Mouse (Mus musculus): ENCODE results near the gene Gm43552. TPM values are rescaled to one million over a fixed set of nuclear protein-coding genes. Genes with fewer than 3 reads are reported as not detected.
"Not testable (repeated sequence)": the region's sequence is repeated elsewhere in the genome, so short reads cannot be mapped to it uniquely, and the experiment has no call there.

The Gm43552 gene
- total RNA-seq, 2 experiments from 2014 or later: not detected

- no peak for DNase-seq
Measured at GRCm38 (mm10) chr5:65500231-65500630, 7.6 kb upstream of the Gm43552 start.

DNA sequence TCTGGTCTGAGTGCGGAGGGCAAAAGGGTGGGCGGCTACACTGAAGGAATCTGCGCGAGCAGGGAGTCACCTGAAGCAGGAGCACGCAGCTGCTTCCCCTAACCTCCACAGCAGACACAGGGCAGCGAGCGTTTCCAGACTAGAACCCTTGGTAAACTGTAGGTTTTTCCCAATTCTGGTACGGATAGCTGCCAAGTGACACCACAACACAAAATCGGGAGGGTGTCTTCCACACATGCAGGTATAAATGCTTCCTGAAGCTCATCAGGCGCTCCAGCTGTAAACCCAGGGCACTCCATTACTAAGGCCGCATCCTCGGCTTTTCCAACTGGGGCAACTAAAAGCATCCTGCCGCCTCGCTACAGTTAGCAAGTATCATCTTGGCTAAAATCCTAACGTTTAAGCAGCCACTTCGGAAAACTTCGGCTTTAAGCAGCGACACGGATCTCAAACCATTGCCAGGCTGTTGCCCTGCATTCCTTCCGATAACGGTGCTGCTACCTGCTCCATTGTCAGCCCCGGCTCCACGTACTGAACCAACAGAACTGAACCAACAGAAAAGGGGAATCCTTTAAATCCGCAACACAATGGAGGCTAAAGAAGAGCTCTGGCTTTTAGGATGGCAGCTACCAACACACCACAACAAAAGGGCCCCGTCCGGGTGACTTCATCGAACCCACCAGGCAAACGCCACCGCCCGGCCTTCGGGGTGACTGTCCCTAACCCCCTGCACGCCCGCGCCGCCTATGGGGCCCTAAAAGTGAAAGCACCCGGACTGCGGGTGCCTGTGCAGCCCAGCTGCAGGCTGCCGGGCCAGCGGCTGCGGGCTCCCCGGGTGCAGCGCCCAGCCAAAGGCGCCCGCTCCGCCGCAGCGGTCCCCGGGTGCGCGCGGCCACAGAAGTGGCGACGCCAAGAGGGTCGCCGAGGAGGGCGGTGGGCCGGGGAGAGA, 592 bp downstream of the Gm43552 start:
- intact Hi-C loops (cut with DNase I): loop anchor here (1.0 to 2.0 kb wide), 2 partner anchors 45 to 57 kb away; partner anchors contain the start of genes Smim14, Ube2k and Ugdh
- DNase-seq: peak; percentile 58 to 65

More at GRCm38 (mm10) chr5:65500231-65500630, 7.6 kb upstream of the Gm43552 start:
- intact Hi-C loops (cut with DNase I): no loop called here

DNA sequence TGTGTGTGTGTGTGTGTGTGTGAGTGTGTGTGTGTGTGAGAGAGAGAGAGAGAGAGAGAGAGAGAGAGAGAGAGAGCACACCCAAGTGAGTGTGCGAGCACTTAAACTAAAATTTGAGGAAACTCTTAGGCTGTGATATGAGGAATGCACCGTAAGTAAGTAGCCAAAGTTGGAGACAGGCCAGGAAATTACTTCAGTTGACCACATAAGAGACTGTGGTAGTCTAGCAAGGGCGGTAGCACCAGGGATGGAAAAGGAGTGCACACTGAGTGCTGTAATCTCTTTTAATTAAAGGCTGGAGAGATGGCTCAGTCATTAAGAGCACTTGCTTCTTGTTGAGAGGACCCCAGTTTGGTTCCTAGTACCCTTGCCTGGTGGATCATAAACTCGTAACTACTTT, 2.8 kb downstream of the Gm43552 start:
- intact Hi-C loops (cut with DNase I): loop anchor here (5.0 kb wide), 1 partner anchor 88 kb away; no protein-coding TSS in a partner anchor
- no peak for DNase-seq

GRCm38 (mm10) chr5:65488725-65489124, 3.9 kb downstream of the Gm43552 start:
- intact Hi-C loops (cut with DNase I): loop anchor here (5.0 kb wide), 1 partner anchor 86 kb away; no protein-coding TSS in a partner anchor
- peak; percentile 48 to 52 for DNase-seq

DNA sequence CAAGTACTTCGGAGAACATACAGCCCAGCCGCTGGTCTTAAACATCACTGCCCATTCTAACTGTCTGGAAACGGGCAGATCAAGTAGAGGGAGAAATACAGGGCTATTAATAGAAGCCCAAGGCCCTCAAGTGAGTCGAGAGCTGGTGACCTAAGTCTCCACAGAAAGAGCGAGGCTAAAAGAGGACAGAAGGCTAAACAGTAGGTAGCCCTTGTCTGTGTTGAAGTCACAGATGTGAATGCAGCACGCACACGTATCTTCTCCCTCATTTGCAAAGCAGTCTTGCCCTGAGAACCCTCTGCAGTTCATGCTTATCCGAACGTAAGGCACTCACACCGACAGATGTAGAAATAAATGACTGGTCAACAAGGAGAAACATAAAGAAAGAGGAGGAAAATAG, 5.3 kb downstream of the Gm43552 start:
- no peak for DNase-seq
- intact Hi-C loops (cut with DNase I): loop anchor here (5.0 kb wide), 1 partner anchor 85 kb away; no protein-coding TSS in a partner anchor

- intact Hi-C loops (cut with DNase I): loop anchor here (5.0 kb wide), 1 partner anchor 84 kb away; no protein-coding TSS in a partner anchor
- no peak for DNase-seq
Measured at GRCm38 (mm10) chr5:65486514-65486913, 6.1 kb downstream of the Gm43552 start.

GRCm38 (mm10) chr5:65482996-65483395, 9.6 kb downstream of the Gm43552 start:
- intact Hi-C loops (cut with DNase I): no loop called here
- no peak for DNase-seq

DNA sequence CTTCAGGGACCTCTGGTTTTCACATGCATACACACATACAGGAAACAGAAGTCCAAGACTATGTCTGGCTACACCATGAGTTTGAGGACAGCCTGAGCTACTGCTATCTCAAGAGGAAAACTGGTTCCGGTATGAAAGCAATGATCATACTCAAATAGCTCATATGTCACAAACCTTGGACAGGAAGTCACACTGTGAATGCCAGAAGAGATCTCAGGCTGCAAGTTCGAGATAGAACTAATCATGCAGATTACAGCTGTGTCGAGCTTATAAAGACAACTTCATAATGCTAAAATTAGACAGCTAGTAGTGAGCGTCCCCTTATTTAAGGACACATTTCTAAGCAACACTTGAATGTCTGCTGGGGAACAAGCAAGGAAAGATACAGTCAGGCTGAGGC, 12.1 kb downstream of the Gm43552 start:
- DNase-seq: no peak
- intact Hi-C loops (cut with DNase I): no loop called here

- intact Hi-C loops (cut with DNase I): no loop called here
Measured at GRCm38 (mm10) chr5:65479681-65480445, 12.8 kb downstream of the Gm43552 start.

DNA sequence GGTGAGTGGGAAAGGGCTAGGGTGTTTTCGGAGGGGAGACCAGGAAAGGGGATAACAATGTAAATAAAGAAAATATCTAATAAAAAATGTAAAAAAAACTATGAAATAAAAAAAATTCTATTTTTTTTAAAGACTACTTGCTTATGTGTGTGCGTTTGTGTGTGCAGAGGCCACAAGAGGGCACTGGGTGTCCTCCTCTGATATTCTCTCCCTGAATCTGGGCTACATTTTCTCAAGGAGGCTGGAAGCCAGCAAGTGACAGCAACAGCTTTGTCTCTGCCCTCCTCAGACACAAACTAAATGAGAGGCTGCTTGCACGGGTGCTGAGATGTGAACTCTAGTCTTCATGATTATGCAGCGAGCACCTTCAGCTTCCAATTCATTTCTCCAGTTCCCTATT, 14.4 kb downstream of the Gm43552 start:
- intact Hi-C loops (cut with DNase I): no loop called here
- peak in 1 of 2 experiments; percentile 25 for DNase-seq

More at GRCm38 (mm10) chr5:65479681-65480445, 12.8 kb downstream of the Gm43552 start:
- DNase-seq: no peak

DNA sequence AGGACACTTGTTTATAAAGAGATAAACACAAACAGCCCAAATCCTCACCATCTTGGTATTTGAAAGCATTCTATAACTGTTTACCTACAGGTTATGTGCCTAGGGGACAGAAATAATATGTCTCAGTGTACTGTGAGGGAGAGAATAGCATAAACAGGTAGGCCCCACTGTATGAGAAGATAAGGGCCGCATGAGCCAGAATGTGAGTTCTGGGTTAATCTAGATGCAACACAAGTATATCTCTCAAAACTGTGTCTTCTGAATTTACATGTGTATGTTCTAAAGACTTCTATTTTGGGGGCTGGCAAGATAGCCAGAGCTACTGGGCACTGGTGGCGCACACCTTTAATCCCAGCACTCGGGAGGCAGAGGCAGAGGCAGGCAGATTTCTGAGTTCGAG, 15.9 kb downstream of the Gm43552 start:
- DNase-seq; intact Hi-C loops (cut with DNase I): not testable (repeated sequence)

DNA sequence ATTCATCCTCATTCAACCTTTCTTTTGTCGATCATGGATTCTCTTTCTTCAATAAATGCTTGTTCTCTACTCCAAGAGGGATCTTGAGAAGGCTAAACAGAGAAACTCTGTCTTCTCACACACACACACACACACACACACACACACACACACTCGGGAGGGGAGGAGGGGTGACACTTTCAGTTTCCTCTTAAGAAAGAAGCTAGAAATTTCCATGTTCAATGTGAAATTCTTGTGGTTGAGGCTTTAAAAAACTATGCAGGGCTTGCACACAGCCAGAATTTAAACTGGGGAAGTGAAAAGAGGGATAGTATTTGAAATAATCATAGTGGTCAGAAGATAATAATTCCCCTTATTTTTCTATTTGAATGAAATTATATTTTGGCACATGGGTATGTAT, 16.8 kb downstream of the Gm43552 start:
- intact Hi-C loops (cut with DNase I): no loop called here

GRCm38 (mm10) chr5:65469766-65470165, 22.9 kb downstream of the Gm43552 start:
- DNase-seq: no peak
- intact Hi-C loops (cut with DNase I): no loop called here

More for the DNA sequence above, 16.8 kb downstream of the Gm43552 start:
- no peak for DNase-seq

- no peak for DNase-seq
- intact Hi-C loops (cut with DNase I): no loop called here
Measured at GRCm38 (mm10) chr5:65466911-65467310, 25.7 kb downstream of the Gm43552 start.

DNA sequence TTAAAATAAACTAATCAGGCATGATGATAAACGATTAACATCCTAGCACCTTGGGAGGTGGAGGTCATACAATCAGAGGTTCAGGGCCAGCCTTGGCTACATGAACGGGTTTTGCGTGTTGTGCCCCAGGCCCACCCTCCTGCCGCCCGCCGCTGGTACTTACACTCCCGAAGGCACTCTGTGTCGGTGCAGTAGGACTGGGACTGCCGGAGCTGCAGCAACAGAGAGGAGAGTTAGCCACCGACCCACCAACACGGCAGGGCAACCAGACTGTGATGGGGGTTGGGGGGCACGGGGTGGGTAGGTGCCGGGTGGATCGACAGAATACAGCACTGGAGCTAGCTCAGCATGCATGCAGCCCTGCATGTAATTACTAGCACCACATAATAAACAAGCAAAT, 32.3 kb downstream of the Gm43552 start:
- intact Hi-C loops (cut with DNase I): no loop called here

GRCm38 (mm10) chr5:65459454-65459853, 33.2 kb downstream of the Gm43552 start:
- no peak for DNase-seq
- intact Hi-C loops (cut with DNase I): no loop called here

More for the DNA sequence above, 32.3 kb downstream of the Gm43552 start:
- no peak for DNase-seq

DNA sequence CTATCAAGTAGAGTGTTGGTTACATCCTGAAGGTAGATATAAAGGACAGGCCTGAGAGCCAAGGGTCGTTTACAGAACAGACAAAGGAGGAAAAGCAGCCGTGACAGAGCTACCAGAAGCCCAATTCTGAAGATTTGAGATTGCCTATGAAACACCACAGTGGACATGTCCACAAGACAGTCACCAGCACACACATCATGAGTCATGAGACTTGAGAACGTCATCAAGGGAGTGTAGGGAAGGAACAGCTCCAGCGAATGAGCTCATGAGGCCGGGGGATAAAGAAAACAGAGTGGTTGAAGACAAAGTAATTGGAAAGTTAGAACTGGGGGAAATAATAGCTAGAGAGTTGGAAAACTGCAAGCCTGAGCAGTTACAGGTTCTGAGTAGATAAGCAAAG, 34.8 kb downstream of the Gm43552 start:
- DNase-seq: no peak
- intact Hi-C loops (cut with DNase I): no loop called here

- no peak for DNase-seq
- intact Hi-C loops (cut with DNase I): no loop called here
Measured at GRCm38 (mm10) chr5:65457086-65457827, 35.4 kb downstream of the Gm43552 start.

- intact Hi-C loops (cut with DNase I): loop anchor here (5.0 kb wide), 1 partner anchor 52 kb away; no protein-coding TSS in a partner anchor
- peak in 1 of 2 experiments; percentile 28 for DNase-seq
Measured at GRCm38 (mm10) chr5:65454771-65455170, 37.9 kb downstream of the Gm43552 start.

DNA sequence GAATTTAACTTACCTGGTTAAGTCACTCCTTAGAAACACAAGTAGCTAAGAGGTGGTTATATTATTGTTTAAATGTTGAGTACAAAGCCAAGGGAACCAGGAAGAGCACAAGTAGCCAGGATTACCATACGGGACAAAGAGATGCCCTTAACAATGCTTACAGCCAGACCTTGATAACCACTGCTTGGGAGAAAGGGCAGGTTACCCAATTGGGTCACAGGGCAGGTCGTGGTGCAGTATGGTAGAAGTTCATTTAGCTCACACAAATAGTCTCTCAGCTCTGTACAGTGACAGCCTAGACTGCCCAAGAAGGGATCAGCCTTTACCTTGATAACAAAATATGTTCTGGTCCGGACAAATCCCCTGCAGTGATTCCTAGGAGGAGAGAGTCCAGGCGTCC, 43.7 kb downstream of the Gm43552 start:
- no peak for DNase-seq
- intact Hi-C loops (cut with DNase I): no loop called here

Measured in gastrocnemius, postnatal 36 days (tissue).